Mouse (Mus musculus) heart, embryonic 15.5 days (tissue): ENCODE results near the gene Echdc2. TPM values are rescaled to one million over a fixed set of nuclear protein-coding genes. Genes with fewer than 3 reads are reported as not detected.
A peak's percentile ranks its signal among the peaks of the same experiment; 100 is the strongest.
"Not testable (repeated sequence)": the region's sequence is repeated elsewhere in the genome, so short reads cannot be mapped to it uniquely, and the experiment has no call there.

Source experiments
- ATAC-seq: fragments of 200-750 bp; cut with Nextera tagmentation; replicated peaks from 2 replicates; pipeline ENCODE4 v1.8.0; 2017; ENCODE audit warnings: low read depth, moderate TSS enrichment; ENCODE audit not compliant: insufficient number of reproducible peaks, insufficient read depth, low FRiP score
- H3K27ac ChIP-seq: fragments of 300-500 bp; sonication (generic); 2 replicates; pipeline ENCODE4 v1.5.1; 2015; ENCODE audit warnings: mild to moderate bottlenecking, inconsistent platforms
- H3K27me3 ChIP-seq: fragments of 300-500 bp; sonication (generic); 2 replicates; pipeline ENCODE4 v1.6.1; 2015; ENCODE audit warnings: inconsistent platforms
- H3K36me3 ChIP-seq: fragments of 300-500 bp; sonication (generic); 2 replicates; pipeline ENCODE4 v1.6.1; 2015; ENCODE audit warnings: mild to moderate bottlenecking, inconsistent platforms
- H3K4me1 ChIP-seq: fragments of 300-500 bp; sonication (generic); replicated peaks from 2 replicates; pipeline ENCODE4 v1.6.1; 2015; ENCODE audit warnings: inconsistent platforms
- H3K4me2 ChIP-seq: fragments of 300-500 bp; sonication (generic); 2 replicates; pipeline ENCODE4 v1.6.1; 2015; ENCODE audit warnings: inconsistent platforms, mild to moderate bottlenecking, moderate library complexity
- H3K4me3 ChIP-seq: fragments of 300-500 bp; sonication (generic); 2 replicates; pipeline ENCODE4 v1.5.1; 2015; ENCODE audit warnings: mild to moderate bottlenecking, inconsistent platforms
- H3K9ac ChIP-seq: fragments of 300-500 bp; sonication (generic); 2 replicates; pipeline ENCODE4 v1.6.1; 2015; ENCODE audit warnings: mild to moderate bottlenecking, inconsistent platforms
- H3K9me3 ChIP-seq: fragments of 300-500 bp; sonication (generic); replicated peaks from 2 replicates; pipeline ENCODE4 v1.6.1; 2016; ENCODE audit warnings: inconsistent platforms
- WGBS: fragments of 180-500 bp; shearing (Covaris S2); methylation state at CpG from one replicate; pipeline ENCODE4 v1.1.7; 2015; ENCODE audit warnings: mixed read lengths; 5-methylcytosine and 5-hydroxymethylcytosine counted together
- polyA plus RNA-seq: library from polyadenylated mRNA; unstranded; fragments of >200 nt; fragmentation: Nextera tagmentation; extraction: Ambion mirVana; gene quantifications from 2 replicates; pipeline ENCODE4 v1.2.1, GENCODE M21; 2015

The Echdc2 gene
- polyA plus RNA-seq, 1 experiment from 2014 or later = 19.9 TPM

DNA sequence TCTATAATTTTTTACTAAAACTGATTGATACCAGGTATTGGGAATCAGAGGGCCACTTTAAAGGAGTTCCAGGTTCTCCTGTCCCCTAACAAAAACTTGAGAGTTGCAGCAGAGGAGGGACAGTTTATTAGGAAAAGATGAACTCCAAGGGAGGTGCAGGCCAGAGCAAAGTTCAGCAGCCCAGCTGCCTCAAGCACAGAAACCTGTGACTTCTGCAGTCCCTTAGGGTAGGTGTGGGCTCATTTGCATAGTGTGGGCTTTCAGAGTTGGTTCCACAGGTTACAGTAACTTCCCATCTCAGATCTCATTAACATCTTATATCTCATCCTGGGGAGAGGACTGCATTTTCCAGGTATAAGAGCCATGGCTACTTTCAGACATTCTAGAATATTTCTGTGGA lies 21.5 kb upstream of the Echdc2 start:
- ATAC-seq = no peak
- Histone ChIP-seq H3K27me3 (no peaks in the 10 kb centered on the region), H3K4me2 (no peak overlapping the region)

DNA sequence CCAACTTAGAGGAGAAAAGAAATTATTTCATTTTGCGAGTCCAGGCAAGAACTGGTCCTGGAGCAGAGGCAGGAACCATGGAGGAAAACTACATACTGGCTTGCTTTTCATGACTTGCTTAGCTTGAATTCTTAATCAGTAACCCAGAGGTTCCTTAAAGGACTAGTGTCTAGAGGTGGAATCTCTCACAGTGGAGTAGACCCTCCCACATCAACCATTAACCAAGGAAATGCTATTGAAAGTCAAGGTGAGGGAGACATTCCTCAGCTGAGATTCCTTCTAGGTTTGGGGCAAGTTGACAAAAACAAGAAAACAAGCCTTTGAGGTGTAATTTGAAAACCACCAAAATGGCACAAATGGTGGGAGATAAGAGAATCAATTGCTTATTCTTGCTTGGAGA lies 20.4 kb upstream of the Echdc2 start, which contains the start of gene Scp2:
Gene Scp2, minus strand, starts transcription at position 119 of the 400 bp plus-strand sequence.
- peaks cover 5% of the 10 kb centered on the region; the same call in 1 of the 2 replicates for H3K9me3 ChIP-seq
- 79% methylated on average over 1 of the region's 1 CpGs for WGBS
- no peak within 1 kb of the TSS for H3K4me2 ChIP-seq
- ATAC-seq = no peak
- no peak within 1 kb of the TSS for H3K4me3 ChIP-seq
- no peaks in the 10 kb centered on the region for H3K4me1 ChIP-seq
- no peak within 1 kb of the TSS for H3K27ac ChIP-seq
- no peaks in the 10 kb centered on the region for H3K36me3 ChIP-seq
- no peaks in the 10 kb centered on the region for H3K27me3 ChIP-seq
- no peak within 1 kb of the TSS for H3K9ac ChIP-seq

More for the DNA sequence above, 21.5 kb upstream of the Echdc2 start:
- no peaks in the 10 kb centered on the region for H3K36me3 ChIP-seq
- H3K4me3 ChIP-seq = no peak overlapping the region
- H3K4me1 ChIP-seq = no peaks in the 10 kb centered on the region
- peaks cover 5% of the 10 kb centered on the region; the same call in 1 of the 2 replicates for H3K9me3 ChIP-seq
- H3K9ac ChIP-seq = no peak overlapping the region
- H3K27ac ChIP-seq = no peak overlapping the region

DNA sequence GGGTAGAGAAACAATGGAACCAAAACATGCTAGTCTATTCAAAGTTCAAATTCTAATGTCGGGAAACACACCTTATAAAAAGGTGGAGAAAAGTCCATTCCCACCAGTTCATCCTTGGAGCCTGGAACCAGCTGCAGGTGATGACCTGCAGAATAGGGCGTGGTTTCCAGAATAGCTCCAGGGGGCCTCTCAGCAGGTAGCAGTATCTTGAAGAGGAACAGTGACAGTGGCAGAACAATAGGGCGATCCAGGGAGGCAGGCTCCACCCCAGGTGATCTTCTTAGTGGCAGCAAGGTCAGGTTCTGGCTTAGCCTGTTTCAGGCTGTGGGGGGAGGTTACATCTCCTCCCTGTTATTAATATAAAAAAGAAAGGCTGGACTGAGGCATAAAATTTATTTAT lies 19.7 kb upstream of the Echdc2 start:
- not testable (repeated sequence) for ATAC-seq, H3K36me3 ChIP-seq, H3K4me2 ChIP-seq, H3K27ac ChIP-seq, H3K9ac ChIP-seq, H3K9me3 ChIP-seq, H3K4me3 ChIP-seq, H3K27me3 ChIP-seq, H3K4me1 ChIP-seq
- WGBS = 47% methylated on average over 3 of the region's 3 CpGs

DNA sequence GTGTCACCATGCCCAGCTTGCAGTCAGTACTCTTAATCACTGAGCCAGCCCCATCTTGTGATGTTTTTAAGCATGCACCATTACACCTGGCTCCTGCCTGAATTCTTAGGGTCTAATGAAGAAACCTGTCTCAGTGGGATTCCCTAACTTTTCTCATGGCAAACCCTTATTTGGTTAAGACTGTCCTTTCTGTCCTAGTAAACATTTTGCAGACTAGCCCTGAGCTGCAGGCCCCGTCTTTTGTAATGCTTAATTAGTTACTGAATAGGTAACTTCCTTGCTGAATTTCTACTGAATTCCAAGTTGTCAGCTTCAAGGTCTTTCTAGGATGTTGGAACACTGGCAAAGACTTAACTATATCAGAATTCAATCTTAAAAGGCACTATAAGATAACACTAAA lies 10.1 kb upstream of the Echdc2 start:
- H3K4me3 ChIP-seq, H3K9me3 ChIP-seq, H3K4me1 ChIP-seq, H3K27ac ChIP-seq, ATAC-seq, H3K36me3 ChIP-seq, H3K27me3 ChIP-seq, H3K9ac ChIP-seq, H3K4me2 ChIP-seq: not testable (repeated sequence)
- 86% methylated on average over 1 of the region's 1 CpGs for whole genome bisulfite sequencing

DNA sequence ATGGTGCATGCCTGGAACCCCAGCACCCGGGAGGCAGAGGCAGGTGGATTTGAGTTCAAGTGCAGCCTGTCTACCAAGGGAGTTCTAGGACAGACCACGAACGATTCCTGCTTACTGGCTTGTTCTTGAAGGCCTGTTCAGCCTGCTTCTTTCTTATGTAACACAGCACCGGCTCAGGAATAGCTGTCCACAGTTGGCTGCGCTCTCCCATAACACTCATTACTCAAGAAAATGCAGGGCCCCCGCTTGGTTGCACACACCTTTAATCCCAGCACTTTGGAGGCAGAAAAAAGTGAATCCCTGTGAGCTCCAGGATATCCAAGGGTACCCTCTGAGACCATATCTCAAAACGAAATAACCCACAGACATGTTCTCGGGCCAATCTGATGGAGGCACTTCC lies 3.3 kb upstream of the Echdc2 start:
- no peaks in the 10 kb centered on the region for H3K36me3 ChIP-seq
- peaks cover 8% of the 10 kb centered on the region; the same call in 1 of the 2 replicates for H3K27me3 ChIP-seq
- peaks cover 4% of the 10 kb centered on the region; the same call in 1 of the 2 replicates for H3K4me1 ChIP-seq
- ATAC-seq = no peak
- H3K4me3 ChIP-seq = no peak overlapping the region
- no peak overlapping the region for H3K4me2 ChIP-seq
- no peak overlapping the region for H3K27ac ChIP-seq
- H3K9ac ChIP-seq = no peak overlapping the region
- WGBS = 87% methylated on average over 8 of the region's 8 CpGs
- H3K9me3 ChIP-seq = no peaks in the 10 kb centered on the region

DNA sequence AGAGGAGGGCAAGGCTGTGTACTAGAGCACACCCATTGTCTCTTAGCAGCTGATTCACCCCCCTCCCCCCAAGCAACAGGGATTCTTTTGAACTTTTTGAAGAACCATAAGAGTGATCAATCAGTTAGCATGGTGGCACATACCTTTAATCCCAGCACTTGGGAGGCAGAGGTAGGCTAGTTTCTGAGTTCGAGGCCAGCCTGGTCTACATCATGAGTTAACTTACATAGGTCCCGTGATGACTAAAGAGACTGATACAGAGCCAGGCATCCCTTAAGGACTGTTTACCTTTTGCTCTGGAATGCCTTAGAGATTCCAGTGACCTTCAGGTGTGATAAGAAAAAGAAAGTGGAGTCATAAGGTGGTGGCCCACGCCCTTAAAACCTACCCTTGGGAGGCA lies 1.9 kb upstream of the Echdc2 start:
- Histone ChIP-seq H3K9me3 (no peaks in the 10 kb centered on the region), H3K27me3 (peaks cover 8% of the 10 kb centered on the region; the same call in 1 of the 2 replicates), H3K4me1 (peaks cover 4% of the 10 kb centered on the region; the same call in 1 of the 2 replicates), H3K36me3 (no peaks in the 10 kb centered on the region), H3K9ac (no peak overlapping the region), H3K4me2 (no peak overlapping the region), H3K27ac (no peak overlapping the region), H3K4me3 (no peak overlapping the region)
- 75% methylated on average over 3 of the region's 3 CpGs for WGBS
- no peak for ATAC-seq

DNA sequence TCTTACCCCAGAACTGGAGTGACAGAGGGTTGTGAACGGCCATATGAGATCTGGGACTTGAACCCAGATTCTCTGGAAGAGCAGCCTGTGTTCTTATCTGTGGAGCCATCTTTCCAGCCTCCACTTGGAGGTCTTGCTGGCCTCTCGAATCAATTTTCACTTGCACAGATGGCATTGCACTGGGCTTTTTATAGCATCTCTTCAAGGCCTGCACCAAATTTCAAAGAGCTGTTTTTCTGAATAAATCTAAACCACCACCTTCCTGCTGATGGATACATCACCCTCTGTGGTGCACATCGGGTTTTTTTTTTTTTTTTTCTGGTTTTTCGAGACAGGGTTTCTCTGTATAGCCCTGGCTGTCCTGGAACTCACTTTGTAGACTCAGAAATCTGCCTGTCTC lies 1.6 kb downstream of the Echdc2 start:
- 68% methylated on average over 4 of the region's 4 CpGs for WGBS
- no peak for ATAC-seq

DNA sequence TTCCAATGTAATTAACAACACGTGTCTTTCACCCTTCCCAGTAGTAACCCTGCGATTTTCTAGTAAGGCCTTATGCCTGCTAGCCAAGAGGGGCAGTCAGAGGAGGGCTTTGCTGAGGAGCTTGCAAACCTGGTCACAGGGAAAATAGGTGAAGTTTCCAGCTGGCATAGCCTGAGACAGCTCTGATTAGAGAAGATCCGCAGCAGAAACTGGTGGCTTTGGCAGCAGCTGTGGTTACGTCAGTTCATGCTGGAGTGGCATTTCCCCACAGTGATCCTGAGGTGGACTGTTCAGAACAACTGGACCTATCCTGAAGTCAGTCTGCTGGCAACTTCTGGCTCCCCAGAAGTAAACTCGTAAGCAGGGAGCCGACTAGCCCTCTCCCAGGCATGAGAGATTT lies 2.8 kb downstream of the Echdc2 start:
- H3K4me2 ChIP-seq = no peak overlapping the region
- H3K4me1 ChIP-seq = peaks cover 4% of the 10 kb centered on the region; the same call in 1 of the 2 replicates
- no peaks in the 10 kb centered on the region for H3K36me3 ChIP-seq
- H3K27ac ChIP-seq = no peak overlapping the region
- no peaks in the 10 kb centered on the region for H3K9me3 ChIP-seq
- H3K4me3 ChIP-seq = no peak overlapping the region
- no peak for ATAC-seq
- H3K9ac ChIP-seq = no peak overlapping the region
- peaks cover 8% of the 10 kb centered on the region; the same call in 1 of the 2 replicates for H3K27me3 ChIP-seq
- 77% methylated on average over 6 of the region's 6 CpGs for WGBS

More for the DNA sequence above, 1.6 kb downstream of the Echdc2 start:
- Histone ChIP-seq H3K27me3 (peaks cover 8% of the 10 kb centered on the region; the same call in 1 of the 2 replicates), H3K9ac (no peak overlapping the region), H3K4me1 (peaks cover 4% of the 10 kb centered on the region; the same call in 1 of the 2 replicates), H3K4me3 (no peak overlapping the region), H3K9me3 (no peaks in the 10 kb centered on the region), H3K36me3 (no peaks in the 10 kb centered on the region), H3K27ac (no peak overlapping the region), H3K4me2 (no peak overlapping the region)

DNA sequence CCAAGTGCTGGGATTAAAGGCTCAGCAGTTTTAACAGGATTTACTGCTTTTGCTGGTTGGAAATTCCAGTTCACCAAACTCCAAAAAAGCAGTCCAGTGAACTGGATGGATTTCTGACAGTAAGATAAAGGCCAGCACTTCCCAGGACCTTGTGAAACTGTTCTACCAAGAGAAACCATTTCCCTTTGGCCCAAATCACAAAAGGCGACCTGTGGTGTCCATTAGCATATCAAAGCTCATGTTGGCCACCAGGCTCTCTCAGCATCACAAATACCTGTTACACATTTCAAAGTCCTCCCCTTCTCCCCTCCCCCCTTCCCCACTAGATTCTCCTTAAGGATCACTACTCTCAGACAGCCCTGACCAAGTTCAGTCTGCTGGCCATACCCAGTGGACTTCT lies 17.0 kb downstream of the Echdc2 start:
- H3K4me3 ChIP-seq = no peak overlapping the region
- 54% methylated on average over 1 of the region's 1 CpGs for WGBS
- H3K27ac ChIP-seq = no peak overlapping the region
- H3K9ac ChIP-seq = no peak overlapping the region
- no peaks in the 10 kb centered on the region for H3K4me1 ChIP-seq
- ATAC-seq = no peak
- no peaks in the 10 kb centered on the region for H3K27me3 ChIP-seq
- no peak overlapping the region for H3K4me2 ChIP-seq
- no peaks in the 10 kb centered on the region for H3K9me3 ChIP-seq
- H3K36me3 ChIP-seq = no peaks in the 10 kb centered on the region

DNA sequence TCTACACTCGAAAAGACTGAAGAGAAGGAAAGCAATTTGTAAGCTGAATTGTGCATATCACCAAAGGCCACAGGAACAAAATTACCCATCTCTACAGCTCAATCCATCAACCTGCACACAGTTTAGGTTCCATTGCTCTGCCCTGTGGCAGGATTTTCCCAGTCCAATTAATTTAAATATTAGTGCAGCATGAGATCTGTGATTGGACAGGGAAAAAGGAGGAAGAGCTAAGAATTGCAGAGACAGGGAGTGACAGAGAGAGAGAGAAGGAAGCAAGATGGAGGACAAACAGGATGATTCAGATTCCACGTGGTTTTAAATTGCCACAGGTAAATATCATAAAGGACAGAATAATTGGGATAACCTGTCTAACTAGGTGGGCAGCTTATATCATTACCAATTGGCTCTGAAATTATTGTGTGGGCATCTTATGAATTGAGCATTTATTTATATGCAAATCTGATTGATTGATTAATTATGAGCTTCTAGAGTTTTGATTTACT lies 27.6 kb downstream of the Echdc2 start:
- no peak for ATAC-seq
- no peak overlapping the region for H3K27ac ChIP-seq
- 70% methylated on average over 2 of the region's 2 CpGs for WGBS
- no peak overlapping the region for H3K4me2 ChIP-seq
- 0 out of 2 replicates have a peak, but pooled peaks cover 5% of the 10 kb centered on the region for H3K4me1 ChIP-seq
- H3K9ac ChIP-seq = no peak overlapping the region
- H3K27me3 ChIP-seq = no peaks in the 10 kb centered on the region
- H3K36me3 ChIP-seq = no peaks in the 10 kb centered on the region
- H3K9me3 ChIP-seq = no peaks in the 10 kb centered on the region
- no peak overlapping the region for H3K4me3 ChIP-seq

DNA sequence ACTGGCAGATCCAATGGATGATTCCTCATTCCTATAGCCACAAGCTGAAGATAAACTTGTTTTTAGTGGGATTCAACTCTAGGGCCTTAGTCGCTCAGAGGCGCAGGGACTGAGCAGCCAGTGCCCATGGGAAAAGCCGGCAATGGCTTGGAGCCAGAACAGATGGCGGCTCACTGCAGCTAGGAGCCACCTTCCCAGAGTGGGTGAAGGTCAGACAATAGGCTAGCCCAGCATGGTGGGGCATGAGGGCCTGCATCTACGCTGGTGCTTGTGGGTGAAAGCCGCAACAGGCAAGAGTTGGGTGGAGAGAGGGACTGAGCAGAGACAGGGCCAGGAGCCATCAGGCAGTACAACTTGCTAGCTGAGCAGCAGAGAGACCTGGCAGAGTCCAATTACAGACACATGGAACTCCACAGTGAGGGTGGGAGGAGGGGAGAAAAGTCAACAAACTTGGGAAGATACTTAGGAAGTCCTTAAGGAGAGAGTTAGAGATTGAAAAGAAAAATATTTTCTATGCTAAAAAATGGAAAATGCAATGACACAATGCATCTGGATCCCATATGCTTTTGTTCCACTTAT lies 31.1 kb downstream of the Echdc2 start:
- no peak overlapping the region for H3K4me2 ChIP-seq
- 0 out of 2 replicates have a peak, but pooled peaks cover 5% of the 10 kb centered on the region for H3K4me1 ChIP-seq
- 56% methylated on average over 6 of the region's 6 CpGs for WGBS
- no peak for ATAC-seq
- no peaks in the 10 kb centered on the region for H3K27me3 ChIP-seq
- no peak overlapping the region for H3K4me3 ChIP-seq
- no peak overlapping the region for H3K9ac ChIP-seq
- no peaks in the 10 kb centered on the region for H3K36me3 ChIP-seq
- H3K27ac ChIP-seq = peak overlapping the region; percentile 20; the same call in 1 of the 2 replicates
- H3K9me3 ChIP-seq = no peaks in the 10 kb centered on the region

DNA sequence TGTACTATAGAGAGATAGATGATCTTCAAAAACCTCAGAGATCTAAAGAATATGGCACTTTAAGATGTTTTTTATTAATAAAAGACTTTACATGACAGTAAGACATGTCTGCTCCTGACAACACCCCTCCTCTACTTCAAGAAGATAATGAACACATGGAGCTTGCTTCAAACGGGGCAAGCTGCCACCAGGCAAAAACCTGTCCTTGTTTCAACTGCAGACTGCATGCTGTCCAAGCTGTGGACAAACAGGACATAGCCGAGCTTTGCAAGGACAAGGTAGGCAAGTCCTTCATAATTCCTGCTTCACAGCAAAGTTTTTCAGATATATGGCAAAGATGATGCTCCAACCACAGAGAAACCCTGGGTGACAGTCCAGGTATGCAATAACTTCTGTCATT lies 34.0 kb downstream of the Echdc2 start:
- Histone ChIP-seq H3K4me3 (no peak overlapping the region), H3K9me3 (no peaks in the 10 kb centered on the region), H3K4me2 (no peak overlapping the region), H3K27ac (no peak overlapping the region), H3K9ac (no peak overlapping the region), H3K27me3 (no peaks in the 10 kb centered on the region), H3K4me1 (0 out of 2 replicates have a peak, but pooled peaks cover 5% of the 10 kb centered on the region), H3K36me3 (no peaks in the 10 kb centered on the region)
- WGBS = 44% methylated on average over 2 of the region's 2 CpGs
- no peak for ATAC-seq
